Mouse (Mus musculus) spleen, postnatal 0 days (tissue): ENCODE data around the gene Fancf. TPM values are rescaled to one million over a fixed set of nuclear protein-coding genes. Genes with fewer than 3 reads are reported as not detected.

Experiments
- polyA plus RNA-seq: library from polyadenylated mRNA; unstranded; fragments of >200 nt; fragmentation: Nextera tagmentation; extraction: Ambion mirVana; gene quantifications from 2 replicates; pipeline ENCODE4 v1.2.1, GENCODE M21; 2015

Fancf gene
- polyA plus RNA-seq: 7.3 and 8.1 TPM in 2 replicates

DNA sequence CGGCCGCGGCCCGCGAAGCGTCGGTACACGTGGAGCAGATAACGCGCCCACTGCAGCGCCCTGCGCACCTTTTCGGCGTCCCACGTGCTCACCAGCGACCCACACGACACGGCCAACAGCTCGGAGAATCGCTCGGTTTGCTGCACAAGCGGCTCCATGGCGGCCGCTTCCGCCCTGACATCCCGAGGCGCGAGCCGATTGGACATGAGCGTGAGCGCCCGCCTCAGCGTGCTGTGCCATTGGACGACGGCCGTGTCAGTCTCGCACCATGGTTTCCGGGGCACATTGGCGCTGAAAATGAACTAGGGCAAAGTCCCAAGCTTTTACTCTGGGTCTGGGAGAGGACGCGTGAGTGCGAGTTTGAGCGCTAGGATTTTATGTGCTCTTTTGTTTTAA is at the start of gene Fancf:
Fancf (minus strand) TSS at position 171 of the 396 bp plus-strand sequence.

DNA sequence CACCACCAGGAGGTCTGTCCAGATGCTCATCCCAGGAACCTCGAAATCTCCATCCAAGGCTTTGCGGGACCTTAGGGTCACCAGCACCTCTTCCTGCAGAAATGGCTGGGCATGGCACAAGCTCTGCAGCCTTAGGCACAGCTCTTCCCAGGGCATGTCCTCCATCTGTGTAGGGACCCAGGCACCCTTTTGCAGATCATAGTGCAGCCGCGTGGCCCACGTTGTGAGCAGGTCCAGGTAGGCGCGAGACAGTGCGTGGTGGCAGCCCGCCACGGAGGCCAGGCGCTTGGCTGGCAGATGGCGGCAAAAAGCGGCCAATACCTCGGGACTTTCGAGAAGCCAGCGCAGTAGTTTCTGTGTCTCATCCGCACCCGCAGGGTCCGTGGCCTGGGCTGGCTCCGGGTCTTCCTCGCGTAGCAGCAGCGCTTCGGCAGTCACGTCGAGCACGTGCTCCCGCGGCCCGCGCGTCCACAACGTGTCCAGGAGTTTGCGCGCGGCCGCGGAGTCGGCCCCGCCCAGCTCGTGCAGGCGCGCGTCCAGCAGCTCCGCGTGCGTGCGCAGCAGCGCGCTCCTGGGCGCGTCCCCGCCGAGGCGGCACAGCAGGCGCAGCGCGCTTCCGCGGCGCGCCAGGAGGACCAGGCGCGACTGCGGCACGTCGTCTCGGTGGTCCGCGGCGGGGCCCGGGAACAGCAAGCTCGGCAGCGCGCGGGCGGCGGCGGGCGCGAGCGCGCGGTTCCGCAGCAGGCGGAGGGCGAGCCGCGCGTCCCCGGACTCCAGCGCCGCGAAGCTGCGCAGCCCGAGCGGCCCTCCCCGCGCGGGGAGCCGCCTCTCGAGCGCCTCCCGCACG is 594 bp downstream of the Fancf start, which contains the start of gene Gas2:
Gas2 (plus strand) TSS at position 766 of the 847 bp plus-strand sequence.

Other genes with a start within 250 kb of the Fancf start
- not detected in 2 replicates for gene Slc17a6, start 240.3 kb downstream of the Fancf start, polyA plus RNA-seq
- gene Gas2, start 252 bp downstream of the Fancf start, polyA plus RNA-seq: 8.5 and 8.9 TPM in 2 replicates
- 21.4 and 21.8 TPM in 2 replicates for gene Svip, start 143.8 kb upstream of the Fancf start, polyA plus RNA-seq
- not detected in 2 replicates for gene 1700015G11Rik, start 153.5 kb upstream of the Fancf start, polyA plus RNA-seq